Mouse (Mus musculus) myocyte (in vitro differentiated cells): ENCODE results near the gene Lama1.

Experiments
- E2F4 ChIP-seq: IDR thresholded peaks from one replicate; pipeline ENCODE4 v1.6.1; 2011; ENCODE audit warnings: mild to moderate bottlenecking, control low read depth, moderate library complexity; ENCODE audit not compliant: insufficient read depth
- MYOG ChIP-seq, 3 experiments: IDR thresholded peaks; one replicate each; pipeline ENCODE4 v1.6.1; 2011; ENCODE audit warnings: control low read depth in 2 of 3, low read depth in 2 of 3, mild to moderate bottlenecking in 2 of 3; ENCODE audit not compliant: insufficient read length in 2 of 3, control insufficient read depth in 1 of 3, insufficient read depth in 1 of 3
- POLR2A ChIP-seq: IDR thresholded peaks from one replicate; pipeline ENCODE4 v1.6.1; 2011; ENCODE audit warnings: low read depth, mild to moderate bottlenecking, control low read depth, moderate library complexity; ENCODE audit not compliant: insufficient read length
- USF1 ChIP-seq: IDR thresholded peaks from one replicate; pipeline ENCODE4 v1.6.1; 2011; ENCODE audit warnings: low read depth, mild to moderate bottlenecking, control low read depth, moderate library complexity

GRCm38 (mm10) chr17:67712929-67713328 lies 15.9 kb downstream of the Lama1 start:
- TF ChIP-seq POLR2A: no peak
- no peak for TF ChIP-seq MYOG (IDR thresholded peaks at IDR 0.05; ENCODE audit: control insufficient read depth in 1 of 3, insufficient read depth in 1 of 3, insufficient read length in 2 of 3, low read depth in 2 of 3)
- no peak for TF ChIP-seq USF1
- TF ChIP-seq E2F4: no peak
